Mouse (Mus musculus): ENCODE results near the gene Zfp318.

Gene Zfp318

DNA sequence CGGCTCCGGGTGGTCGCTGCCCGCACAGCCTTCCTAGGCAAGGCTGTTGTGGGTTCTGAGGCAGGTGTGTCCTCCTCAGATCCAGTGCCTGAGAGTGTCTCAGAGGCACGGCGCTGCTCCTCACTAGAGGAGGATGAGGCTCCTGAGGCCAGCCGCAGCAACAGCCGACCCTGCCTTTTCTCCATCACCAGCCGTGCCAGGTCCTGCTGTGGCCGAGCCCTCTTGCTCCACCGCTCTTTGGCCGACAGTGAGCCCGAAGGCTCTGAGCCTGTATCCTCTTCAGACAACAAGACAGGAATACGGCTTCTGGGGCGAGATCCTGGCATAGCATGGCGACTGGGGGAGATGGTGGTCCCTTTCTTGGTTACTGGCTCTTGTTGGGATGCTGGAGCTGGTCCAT is 62.7 kb downstream of the Zfp318 start:
- DNase-seq (ENCODE audit: low spot score in 2 of 2) = no peak

DNA sequence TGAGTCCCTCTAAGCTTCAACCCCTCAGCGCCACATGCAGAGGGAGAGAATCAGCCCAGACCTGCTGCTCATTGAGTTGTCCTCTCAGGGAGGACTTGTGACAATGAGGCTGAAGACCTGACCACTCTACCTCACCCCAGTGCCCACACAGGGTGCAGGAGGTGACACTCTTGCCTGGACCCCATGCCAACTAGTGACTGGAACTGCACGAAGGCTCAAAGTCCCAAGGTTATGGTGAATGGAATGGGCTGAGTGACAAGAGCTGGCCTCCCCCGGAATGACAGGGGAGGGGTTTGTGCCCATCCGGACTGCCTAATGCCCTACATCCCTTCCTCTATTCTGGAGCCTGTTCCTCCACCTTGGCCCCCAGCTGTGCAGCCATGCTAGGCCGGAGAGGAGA is 69.2 kb downstream of the Zfp318 start:
- no peak for DNase-seq (ENCODE audit: low spot score in 2 of 2)

DNA sequence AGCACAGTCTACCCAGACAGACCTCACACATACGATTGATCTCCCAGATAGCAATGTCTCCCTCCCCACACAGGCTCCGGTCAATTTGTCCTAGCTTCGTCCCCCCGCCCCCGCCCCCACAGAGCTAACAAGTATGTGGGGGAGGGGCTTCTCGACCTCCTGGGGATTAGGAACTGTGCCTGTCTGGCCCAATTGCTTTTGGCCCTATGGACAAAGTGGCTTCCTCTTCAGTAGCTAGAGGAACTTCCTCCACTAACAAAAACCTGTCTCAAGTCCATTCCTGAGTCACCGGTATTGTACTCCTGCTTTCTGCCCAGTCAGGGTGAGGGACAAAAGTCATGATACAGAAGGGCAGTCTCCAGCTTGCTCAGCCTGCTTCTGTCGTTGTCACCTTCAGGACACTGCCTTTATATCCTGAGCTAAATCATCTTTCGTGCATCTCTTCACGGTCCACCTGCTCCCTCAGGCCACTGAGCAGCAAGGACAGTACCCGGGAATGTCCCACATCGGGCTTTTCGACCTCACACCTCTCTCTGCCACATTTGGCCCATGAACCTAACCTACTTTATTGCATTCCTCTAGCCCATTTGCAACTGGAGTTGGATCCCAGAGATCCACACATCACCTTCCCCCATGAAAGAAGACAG is 69.9 kb downstream of the Zfp318 start:
- DNase-seq (ENCODE audit: low spot score in 2 of 2) = no peak

DNA sequence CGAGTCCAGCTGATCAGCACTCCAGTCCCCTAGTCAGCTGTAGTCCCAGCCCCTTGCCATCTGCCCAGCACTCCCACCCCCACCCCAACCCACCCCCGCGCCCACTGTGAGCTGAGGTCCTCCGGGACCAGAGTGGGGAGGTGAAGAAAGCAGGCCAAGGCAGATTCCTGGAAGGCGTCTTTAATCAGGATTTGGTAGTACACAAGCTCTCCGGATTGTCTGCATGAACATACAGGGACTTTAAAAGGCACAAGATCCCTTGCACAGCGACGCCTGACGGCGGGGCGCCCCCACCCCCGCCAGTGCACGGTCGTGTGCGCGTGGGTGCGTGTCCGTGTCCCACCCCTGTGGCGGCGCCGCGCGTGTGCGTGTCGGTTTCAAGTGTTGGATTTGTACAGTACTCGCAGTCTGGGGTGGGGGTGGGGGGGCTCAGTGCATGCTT is 70.5 kb downstream of the Zfp318 start:
- peak in 1 of 2 experiments; percentile 27 for DNase-seq (ENCODE audit: low spot score in 2 of 2)

DNA sequence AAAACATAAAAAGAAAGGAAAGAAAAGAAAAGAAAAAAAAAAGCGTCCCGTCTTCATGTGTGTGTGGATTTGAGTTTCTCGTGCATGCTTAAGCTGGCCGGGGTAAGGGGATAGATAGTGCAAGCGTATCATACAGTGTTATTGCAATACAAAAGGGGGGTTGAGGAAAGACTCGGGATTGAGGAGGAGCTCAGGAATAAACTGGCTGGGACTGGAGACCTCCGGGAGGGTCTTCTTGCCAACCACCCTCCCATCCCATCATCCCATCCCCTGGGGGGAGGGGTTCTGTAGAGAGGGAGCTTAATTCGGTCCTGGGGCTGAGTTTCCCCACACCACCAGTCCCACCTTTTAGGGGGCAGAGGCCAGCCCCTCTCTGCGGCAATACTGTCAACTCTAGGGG is 71.0 kb downstream of the Zfp318 start:
- no peak for DNase-seq (ENCODE audit: low spot score in 2 of 2)

DNA sequence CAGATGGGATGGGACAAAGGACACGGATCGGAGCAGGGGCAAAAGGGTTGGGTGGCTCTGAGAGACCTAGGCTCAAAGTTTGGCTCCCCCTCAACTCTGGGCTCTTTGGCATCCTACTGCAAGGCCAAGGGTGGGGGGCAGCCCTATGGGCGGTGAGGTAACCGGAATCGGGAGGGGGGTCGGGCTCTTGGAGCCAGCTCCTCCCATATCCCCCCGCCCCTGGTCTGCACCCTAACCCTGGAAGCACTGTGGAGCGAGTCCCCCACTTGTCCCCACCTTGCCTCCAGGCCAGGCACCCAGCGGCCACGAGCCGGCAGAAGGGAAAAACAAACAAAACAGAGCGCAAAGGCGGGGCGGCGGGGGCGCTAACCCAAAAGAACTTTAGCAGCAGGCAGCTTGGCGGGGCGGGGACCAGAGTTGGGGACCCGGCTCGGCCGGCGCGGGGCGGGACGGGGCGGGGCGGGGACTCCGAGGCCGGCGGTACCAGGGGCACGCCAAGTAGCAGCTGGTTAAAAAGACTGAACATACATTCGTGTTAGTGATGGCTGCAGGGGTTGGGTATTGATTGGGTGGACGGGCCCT is 71.7 kb downstream of the Zfp318 start:
- no peak for DNase-seq (ENCODE audit: low spot score in 2 of 2)

DNA sequence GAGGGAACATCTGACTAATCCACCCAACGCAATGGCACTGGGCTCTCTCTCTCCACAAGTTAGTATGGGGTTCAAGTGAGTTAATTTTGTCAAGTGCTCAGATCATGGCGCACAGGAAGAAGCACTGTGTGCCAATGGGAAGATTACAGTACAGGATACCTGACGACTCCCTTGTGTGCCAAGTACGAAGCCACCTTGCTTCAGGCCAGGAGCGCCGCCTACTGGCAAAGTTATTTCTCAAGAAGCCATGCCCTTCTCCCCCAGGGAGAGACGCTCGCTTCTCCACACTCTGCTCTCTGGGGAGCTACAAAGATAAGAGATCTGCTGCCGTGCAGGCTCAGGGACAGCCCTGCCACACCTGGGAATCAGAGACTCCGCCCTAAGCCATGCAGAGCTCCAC is 74.3 kb downstream of the Zfp318 start:
- peak in 1 of 2 experiments; percentile 30 for DNase-seq (ENCODE audit: low spot score in 2 of 2)

DNA sequence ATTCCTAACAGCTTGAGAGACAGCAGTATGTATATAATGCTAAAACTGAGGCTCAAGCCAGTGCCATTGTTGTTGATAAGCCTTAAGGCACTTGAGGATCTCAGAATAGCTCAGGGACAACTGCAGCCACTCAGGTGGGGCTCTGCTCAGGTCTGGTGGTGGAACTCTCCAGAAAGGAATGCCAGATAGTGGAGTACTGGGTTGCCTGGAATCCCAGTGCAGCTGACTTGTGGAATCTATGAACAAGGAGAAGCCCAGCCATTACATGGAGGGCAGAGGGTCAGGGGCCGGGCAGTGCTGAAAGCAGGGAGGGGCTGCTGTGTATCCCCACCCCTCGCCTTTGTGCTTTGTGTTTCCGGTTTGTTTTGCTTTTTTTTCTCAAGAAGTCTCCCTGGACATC is 74.9 kb downstream of the Zfp318 start:
- DNase-seq (ENCODE audit: low spot score in 2 of 2) = no peak

DNA sequence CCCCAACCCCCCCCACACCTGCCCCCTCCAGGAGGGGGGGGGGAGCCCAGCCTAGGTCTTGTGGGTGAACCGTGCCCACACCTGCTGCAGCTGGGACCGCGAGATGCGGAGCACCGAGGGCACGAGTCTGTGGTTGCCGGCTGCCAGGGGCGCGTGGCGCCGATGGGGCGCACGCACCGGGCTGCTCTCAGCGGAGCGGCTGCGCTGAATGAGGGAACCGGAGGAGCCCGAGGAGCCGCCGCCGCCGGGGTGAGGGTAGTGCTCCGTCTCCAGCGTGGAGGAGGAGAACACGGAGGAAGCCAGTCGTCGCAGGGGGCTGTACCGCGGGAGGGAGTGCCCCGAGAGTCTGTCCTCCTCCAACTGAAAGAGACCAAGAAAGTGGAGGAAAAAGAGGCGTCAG is 77.1 kb downstream of the Zfp318 start:
- no peak for DNase-seq (ENCODE audit: low spot score in 2 of 2)

DNA sequence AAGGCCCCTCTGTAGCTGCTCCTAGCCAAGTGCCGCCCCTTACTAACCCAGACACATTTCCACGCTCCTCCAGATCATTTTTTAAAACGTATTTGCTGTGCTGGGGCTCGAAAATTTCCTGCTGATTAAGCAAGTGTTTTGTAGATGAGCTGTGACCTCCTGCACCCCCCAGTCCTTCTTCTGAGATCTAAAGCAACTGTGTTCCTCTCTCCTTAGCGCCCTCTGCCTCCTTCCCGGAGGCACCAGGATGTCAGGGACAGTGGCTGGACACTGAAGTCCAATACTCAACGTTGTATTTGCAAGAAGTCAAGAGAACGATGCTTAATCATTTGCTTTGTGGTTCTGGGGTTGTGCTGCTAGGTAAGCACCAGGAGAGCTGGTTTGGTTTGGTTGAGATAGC is 77.8 kb downstream of the Zfp318 start:
- DNase-seq (ENCODE audit: low spot score in 2 of 2) = no peak

DNA sequence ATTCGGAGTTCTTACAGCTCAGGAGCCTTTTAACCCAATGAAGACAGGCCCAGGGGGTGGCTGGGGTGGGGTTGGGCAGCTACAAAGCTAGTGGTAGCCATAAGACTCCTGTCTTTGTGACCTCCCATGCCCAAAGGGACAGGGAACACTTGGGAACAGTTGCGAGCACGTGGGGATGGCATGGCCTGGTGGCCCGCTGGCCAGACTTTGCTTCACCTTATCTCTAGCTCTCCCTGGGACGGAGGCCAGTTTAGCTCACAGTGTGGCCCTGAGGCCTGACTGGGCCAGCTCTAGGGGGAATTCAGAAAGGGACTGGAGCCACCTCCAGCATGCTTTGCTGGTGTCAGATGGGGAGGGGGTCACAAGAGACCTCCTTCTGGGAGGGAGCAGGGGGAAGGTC is 78.7 kb downstream of the Zfp318 start:
- no peak for DNase-seq (ENCODE audit: low spot score in 2 of 2)

DNA sequence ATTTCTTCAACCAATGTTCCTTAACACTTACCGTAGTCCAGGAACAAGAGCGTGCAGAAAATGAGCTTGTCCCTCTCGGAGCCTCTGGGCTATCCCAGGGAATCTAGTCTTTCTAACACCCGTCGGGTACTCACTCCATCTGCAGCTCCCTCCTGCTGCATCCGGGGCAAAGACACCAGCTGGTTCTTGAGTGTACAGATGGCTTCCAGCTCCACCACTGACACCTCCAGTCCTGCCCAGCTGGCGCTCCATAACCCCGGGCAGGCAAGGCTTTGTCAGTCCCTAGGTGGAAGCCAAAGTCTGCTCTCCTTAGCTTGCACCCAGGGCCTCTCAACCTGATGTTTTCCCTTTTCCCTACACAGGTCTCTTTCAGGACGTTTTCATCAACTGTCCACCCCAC is 84.3 kb downstream of the Zfp318 start:
- peak in 1 of 2 experiments; percentile 22 for DNase-seq (ENCODE audit: low spot score in 2 of 2)

All from frontal cortex, postnatal 36 days (tissue).